Mouse (Mus musculus): ENCODE measurements around the gene Dlx5.

Dlx5 gene

GRCm38 (mm10) chr6:6859950-6860410, 21.9 kb downstream of the Dlx5 start:
- DNase-seq (ENCODE audit: low spot score in 2 of 2): no peak

GRCm38 (mm10) chr6:6859111-6859949, 22.6 kb downstream of the Dlx5 start:
- no peak for DNase-seq (ENCODE audit: low spot score in 2 of 2)

DNA sequence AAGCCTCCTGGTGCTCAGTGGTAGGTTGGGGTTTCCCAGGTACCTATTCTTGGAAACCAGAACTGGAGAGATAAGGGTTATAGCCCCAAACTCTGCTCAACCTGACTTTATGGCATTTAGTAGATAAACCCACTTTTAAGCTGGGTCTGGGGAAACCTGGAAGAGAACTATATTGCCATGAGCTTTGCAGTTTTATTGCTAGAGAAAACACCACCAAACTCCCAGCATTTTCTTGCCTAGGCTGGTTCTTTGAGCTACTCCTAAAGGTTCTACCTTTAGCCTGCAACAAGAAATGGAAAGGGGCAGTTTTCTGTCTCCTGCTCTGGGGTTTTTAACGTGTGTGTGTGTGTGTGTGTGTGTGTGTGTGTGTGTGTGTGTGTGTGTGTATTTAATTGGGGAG, 23.3 kb downstream of the Dlx5 start:
- no peak for DNase-seq (ENCODE audit: low spot score in 2 of 2)

- no peak for DNase-seq (ENCODE audit: low spot score in 2 of 2)
These were observed 24.1 kb downstream of the Dlx5 start for GRCm38 (mm10) chr6:6857766-6858165.

GRCm38 (mm10) chr6:6856881-6857280, 25.0 kb downstream of the Dlx5 start:
- DNase-seq (ENCODE audit: low spot score in 2 of 2): no peak

GRCm38 (mm10) chr6:6856316-6856715, 25.6 kb downstream of the Dlx5 start:
- no peak for DNase-seq (ENCODE audit: low spot score in 2 of 2)

GRCm38 (mm10) chr6:6855746-6856185, 26.1 kb downstream of the Dlx5 start:
- DNase-seq (ENCODE audit: low spot score in 2 of 2): no peak

DNA sequence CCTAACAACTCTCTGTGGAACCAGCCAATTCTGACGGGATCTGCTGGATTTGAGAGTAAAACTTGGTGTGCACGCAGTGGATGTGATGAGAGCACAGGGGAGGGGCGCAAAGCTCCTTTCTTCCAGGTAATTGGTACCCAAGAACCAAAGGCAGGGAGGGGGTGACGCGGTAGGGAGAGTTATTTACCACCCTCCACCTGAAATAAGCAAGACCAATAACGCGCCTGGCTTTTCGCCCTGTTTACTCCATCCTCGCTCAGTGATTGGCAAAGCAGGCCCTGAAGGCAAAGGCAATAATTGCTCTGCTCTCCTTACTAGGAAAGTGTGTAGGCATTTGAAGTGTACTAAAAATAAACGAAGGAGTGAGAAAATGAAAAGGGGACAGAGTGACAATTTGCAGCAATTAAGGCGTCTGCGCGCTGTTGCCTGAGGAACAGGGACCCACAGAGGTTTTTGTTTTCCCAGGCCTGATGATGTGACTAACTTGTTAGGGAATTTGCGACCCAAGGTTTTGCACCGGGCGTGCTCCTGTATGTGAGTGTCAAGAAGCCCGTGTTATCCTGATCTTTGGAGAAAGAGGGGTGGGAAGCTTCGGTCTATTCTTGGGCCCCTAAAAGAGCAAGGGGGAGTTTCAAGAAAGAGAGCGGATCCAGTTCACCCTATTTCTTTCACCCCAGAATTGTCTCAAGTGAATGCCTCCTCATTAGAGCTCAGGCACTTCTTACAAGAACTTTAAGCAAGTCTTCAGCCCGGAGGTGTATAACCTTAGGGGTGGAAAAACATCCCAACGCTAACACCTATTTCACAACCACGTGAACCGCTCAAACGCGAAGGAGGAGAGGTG, 26.8 kb downstream of the Dlx5 start:
- no peak for DNase-seq (ENCODE audit: low spot score in 2 of 2)

DNA sequence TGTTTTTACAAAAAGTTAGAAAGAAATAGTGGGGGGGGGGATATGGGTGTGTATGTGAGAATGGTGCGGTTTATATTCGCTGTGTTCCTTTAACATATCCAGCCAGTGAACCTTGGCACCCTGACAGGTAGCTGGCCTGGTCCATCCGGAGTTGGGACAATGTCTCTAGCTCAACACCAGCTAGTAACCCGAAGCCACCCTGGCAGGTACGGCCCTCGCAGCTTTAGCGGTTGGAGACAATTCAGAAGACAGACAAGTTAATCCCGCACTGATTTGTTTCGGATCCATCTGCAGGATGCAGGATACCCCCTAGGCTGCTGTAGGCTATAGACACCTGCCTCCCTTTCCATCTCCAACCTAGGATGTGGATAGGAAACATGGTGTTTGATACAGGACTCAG, 27.7 kb downstream of the Dlx5 start:
- no peak for DNase-seq (ENCODE audit: low spot score in 2 of 2)

DNA sequence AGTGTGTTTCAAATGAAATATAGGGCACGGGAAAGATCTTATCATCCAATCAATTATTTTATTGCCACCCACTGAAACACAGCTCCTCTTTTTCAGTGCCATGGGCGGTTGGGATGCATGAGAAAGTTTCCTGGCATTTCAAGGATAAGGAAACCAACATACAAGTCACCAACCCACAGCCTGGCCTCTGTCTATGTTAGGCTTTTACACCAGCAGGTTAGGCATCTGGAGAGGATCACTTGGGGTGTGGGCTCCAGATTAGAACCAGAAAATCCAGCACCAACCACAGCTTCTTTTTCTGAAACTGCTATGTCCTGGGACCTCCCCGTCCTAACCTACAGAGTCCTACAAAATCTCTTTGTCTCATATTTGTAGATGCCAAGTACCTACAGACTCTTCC, 28.9 kb downstream of the Dlx5 start:
- no peak for DNase-seq (ENCODE audit: low spot score in 2 of 2)

DNA sequence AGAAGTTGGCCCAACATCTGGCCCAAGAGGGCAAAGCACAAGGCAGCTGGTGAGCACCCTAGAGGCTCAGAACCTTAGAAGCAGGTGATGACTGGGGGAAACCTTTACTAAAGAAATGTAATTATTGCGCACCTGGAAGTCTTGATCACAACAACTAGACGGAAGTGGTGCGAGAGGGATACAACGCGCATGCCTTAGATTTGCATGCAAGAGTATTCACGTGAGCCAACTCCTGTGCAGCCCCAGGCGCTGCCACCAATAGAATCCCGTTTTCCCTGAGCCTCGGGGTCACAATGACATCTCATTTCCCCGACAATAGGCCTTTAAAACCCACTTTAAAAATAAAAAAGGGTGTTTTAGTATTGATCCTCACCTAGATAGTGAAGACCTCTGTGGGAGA, 30.7 kb downstream of the Dlx5 start:
- DNase-seq (ENCODE audit: low spot score in 2 of 2): no peak

- DNase-seq (ENCODE audit: low spot score in 2 of 2): no peak
These were observed 31.4 kb downstream of the Dlx5 start for GRCm38 (mm10) chr6:6850324-6851060.

- DNase-seq (ENCODE audit: low spot score in 2 of 2): no peak
These were observed 32.1 kb downstream of the Dlx5 start for GRCm38 (mm10) chr6:6849744-6850143.

DNA sequence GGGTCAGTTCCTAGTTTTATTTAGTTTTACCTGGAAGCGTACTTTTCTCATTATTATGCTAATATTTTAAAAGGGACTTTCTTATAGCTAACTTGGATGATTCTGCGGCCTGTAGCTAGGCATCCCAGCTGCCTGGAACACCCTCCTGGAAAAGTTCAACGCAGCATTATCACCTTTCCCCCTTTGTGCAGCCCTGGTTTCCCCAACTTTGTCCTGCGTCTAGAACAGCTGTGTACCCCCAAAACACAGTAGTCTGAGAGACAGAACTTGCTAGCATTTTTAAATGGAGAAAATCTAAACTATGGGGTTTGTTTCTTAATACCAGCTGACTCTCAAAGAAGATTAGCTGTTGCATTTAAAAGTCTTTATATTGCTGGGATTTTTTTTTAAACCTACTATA, 33.3 kb downstream of the Dlx5 start:
- no peak for DNase-seq (ENCODE audit: low spot score in 2 of 2)

GRCm38 (mm10) chr6:6833301-6833700, 48.6 kb downstream of the Dlx5 start:
- DNase-seq (ENCODE audit: low spot score in 2 of 2): no peak

- peak; percentile 19 to 27 for DNase-seq (ENCODE audit: low spot score in 2 of 2)
These were observed 51.4 kb downstream of the Dlx5 start for GRCm38 (mm10) chr6:6830446-6830845.
